16 mouse cellular contexts compared by ENCODE assay signal in the genomic region with DNA sequence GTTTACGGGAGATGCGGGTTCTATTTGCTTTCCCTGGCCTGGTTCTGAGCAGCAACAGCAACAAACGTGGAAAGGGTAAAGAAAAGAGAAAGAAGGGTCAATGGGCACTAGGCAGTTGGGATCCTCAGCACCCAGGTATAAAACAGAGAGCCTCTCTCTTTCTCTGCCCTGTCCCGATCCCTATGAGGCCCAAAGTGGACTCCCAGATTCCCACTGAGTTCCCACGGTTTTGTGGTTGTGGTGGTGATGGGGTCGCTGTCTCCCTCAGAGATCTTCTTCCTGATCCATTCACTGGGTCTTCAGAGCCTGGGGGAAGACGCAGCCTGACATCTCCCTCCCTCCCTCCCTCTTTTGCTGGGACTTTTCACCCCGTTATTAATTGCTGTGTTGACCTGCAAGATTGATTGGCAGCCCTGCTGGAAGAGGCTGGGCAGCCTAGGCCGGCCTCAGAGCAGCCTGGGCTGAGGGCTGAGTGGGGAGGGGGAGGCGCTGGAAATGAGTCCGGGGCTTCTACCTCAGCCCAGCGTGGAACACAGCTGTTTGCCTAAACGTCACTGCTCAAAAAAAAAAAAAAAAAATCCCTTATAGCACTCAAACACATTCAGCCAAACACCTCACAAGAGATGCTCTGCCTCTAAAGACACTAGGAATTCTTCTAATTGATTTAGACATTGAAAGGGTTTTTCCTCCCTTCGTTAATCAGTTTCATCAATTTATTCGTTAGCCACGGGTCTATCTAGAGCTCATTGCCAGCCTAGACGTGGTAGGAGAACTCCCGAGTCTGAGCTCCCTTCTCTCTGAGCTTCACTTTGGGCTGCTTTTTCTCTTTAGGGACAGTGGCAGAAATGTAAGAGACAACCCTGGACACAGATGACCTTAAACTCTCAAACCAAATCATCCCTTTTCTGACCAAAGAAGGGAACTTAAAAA. TPM values are rescaled to one million over a fixed set of nuclear protein-coding genes. Genes with fewer than 3 reads are reported as not detected.
DNase-seq lines count a peak whose midpoint lies in the region; ATAC-seq lines count a peak whose summit lies in the region.
"Had no signal": no experiment of that assay in that cellular context is flagged by ENCODE, and none has a peak within 500 bp of the region (broad histone marks: within the 10 kb centered on the region; RNA-seq: fewer than 3 reads in every experiment).

No protein-coding gene starts in this region.

- H3K4me1 ChIP-seq in liver, embryonic 15.5 days (replicated peaks): no peaks in the 10 kb centered on the region; the same call in 1 of the 2 replicates
- H3K4me1 ChIP-seq in liver, embryonic 11.5 days (replicated peaks; ENCODE audit: control insufficient read depth, insufficient read depth, low read length): peaks cover 2% of the 10 kb centered on the region; the same call in 1 of the 2 replicates
- H3K4me1 ChIP-seq in hindbrain, embryonic 11.5 days (replicated peaks; ENCODE audit: control insufficient read depth, insufficient read depth, low read length): peaks cover 7% of the 10 kb centered on the region; the same call in 1 of the 2 replicates
- peaks cover 53% of the 10 kb centered on the region for H3K4me1 ChIP-seq in kidney, embryonic 15.5 days
- peaks cover 31% of the 10 kb centered on the region for H3K4me1 ChIP-seq in neural tube, embryonic 15.5 days

- H3K36me3 ChIP-seq in liver, embryonic 15.5 days (replicated peaks): no peaks in the 10 kb centered on the region
- H3K36me3 ChIP-seq in liver, embryonic 11.5 days (ENCODE audit: control insufficient read depth, insufficient read depth, low read length): no peaks in the 10 kb centered on the region
- H3K36me3 ChIP-seq in hindbrain, embryonic 11.5 days (ENCODE audit: control insufficient read depth, insufficient read depth, low read length): no peaks in the 10 kb centered on the region
- no peaks in the 10 kb centered on the region for H3K36me3 ChIP-seq in kidney, embryonic 15.5 days
- H3K36me3 ChIP-seq in neural tube, embryonic 15.5 days: no peaks in the 10 kb centered on the region
- H3K36me3 ChIP-seq: lung, embryonic 15.5 days had no signal

- no peak overlapping the region for H3K9ac ChIP-seq in liver, embryonic 15.5 days
- no peak overlapping the region for H3K9ac ChIP-seq in liver, embryonic 11.5 days (ENCODE audit: low read depth, low read length)
- peak overlapping the region; percentile 34; the same call in 1 of the 2 replicates for H3K9ac ChIP-seq in hindbrain, embryonic 11.5 days (ENCODE audit: low read depth, low read length)
- peak overlapping the region; percentile 77 for H3K9ac ChIP-seq in kidney, embryonic 15.5 days
- H3K9ac ChIP-seq in neural tube, embryonic 15.5 days (replicated peaks): peak overlapping the region; percentile 44

- H3K27me3 ChIP-seq in liver, embryonic 15.5 days: peaks cover 100% of the 10 kb centered on the region
- peaks cover 100% of the 10 kb centered on the region for H3K27me3 ChIP-seq in liver, embryonic 11.5 days (replicated peaks; ENCODE audit: control insufficient read depth, insufficient read depth, low read length)
- peaks cover 93% of the 10 kb centered on the region for H3K27me3 ChIP-seq in hindbrain, embryonic 11.5 days (ENCODE audit: control insufficient read depth, insufficient read depth, low read length)
- H3K27me3 ChIP-seq in kidney, embryonic 15.5 days: peaks cover 92% of the 10 kb centered on the region
- H3K27me3 ChIP-seq in neural tube, embryonic 15.5 days (replicated peaks): peaks cover 94% of the 10 kb centered on the region

- no peak overlapping the region for H3K4me3 ChIP-seq in liver, embryonic 15.5 days (replicated peaks)
- H3K4me3 ChIP-seq in liver, embryonic 11.5 days (ENCODE audit: low read depth, low read length): no peak overlapping the region
- H3K4me3 ChIP-seq in hindbrain, embryonic 11.5 days (ENCODE audit: low read depth, low read length): 0 out of 2 replicates have a peak overlapping the region, but pooled peaks have one; percentile 6
- peak overlapping the region; percentile 59 for H3K4me3 ChIP-seq in kidney, embryonic 15.5 days (replicated peaks)
- H3K4me3 ChIP-seq in neural tube, embryonic 15.5 days (replicated peaks): peak overlapping the region; percentile 31
- H3K4me3 ChIP-seq: myocyte had no signal

- WGBS in liver, embryonic 15.5 days (ENCODE audit: insufficient replicate concordance): 5% methylated on average over 18 of the region's 18 CpGs
- WGBS in liver, embryonic 11.5 days: 2% methylated on average over 18 of the region's 18 CpGs
- 2% methylated on average over 18 of the region's 18 CpGs for WGBS in hindbrain, embryonic 11.5 days
- 1% methylated on average over 18 of the region's 18 CpGs for WGBS in kidney, embryonic 15.5 days
- WGBS in neural tube, embryonic 15.5 days: 2% methylated on average over 18 of the region's 18 CpGs

- ATAC-seq in liver, embryonic 15.5 days (ENCODE audit: insufficient read depth): no peak
- ATAC-seq in liver, embryonic 11.5 days (replicated peaks; ENCODE audit: low FRiP score): no peak
- ATAC-seq in hindbrain, embryonic 11.5 days (ENCODE audit: low FRiP score): 0 out of 2 replicates have a peak, but pooled peaks have one; percentile 31
- no peak for ATAC-seq in kidney, embryonic 15.5 days (replicated peaks; ENCODE audit: low FRiP score)
- ATAC-seq in neural tube, embryonic 15.5 days (ENCODE audit: low FRiP score): no peak
- no peak for ATAC-seq in megakaryocyte, adult 5-6 weeks (ENCODE audit: poor library complexity, severe bottlenecking)

- DNase-seq in liver, embryonic 11.5 days (ENCODE audit: low spot score): no peak
- DNase-seq in hindbrain, embryonic 11.5 days (ENCODE audit: low spot score): peak; percentile 61
- DNase-seq in frontal cortex, postnatal 36 days (ENCODE audit: low spot score in 2 of 2): no peak
- DNase-seq: cerebellum, adult 11-12 months; liver; right cerebral cortex, adult 18-20 months had no signal

- H3K27ac ChIP-seq in liver, embryonic 15.5 days (replicated peaks): no peak overlapping the region
- no peak overlapping the region for H3K27ac ChIP-seq in liver, embryonic 11.5 days (ENCODE audit: low read depth, low read length)
- H3K27ac ChIP-seq in hindbrain, embryonic 11.5 days (ENCODE audit: low read depth, low read length): peak overlapping the region; percentile 84
- H3K27ac ChIP-seq in kidney, embryonic 15.5 days: peak overlapping the region; percentile 98
- H3K27ac ChIP-seq in neural tube, embryonic 15.5 days (replicated peaks): peak overlapping the region; percentile 80
- H3K27ac ChIP-seq: lung, embryonic 15.5 days had no signal

- H3K4me2 ChIP-seq in liver, embryonic 15.5 days: 0 out of 2 replicates have a peak overlapping the region, but pooled peaks have one; percentile 55
- no peak overlapping the region for H3K4me2 ChIP-seq in liver, embryonic 11.5 days
- H3K4me2 ChIP-seq in hindbrain, embryonic 11.5 days (replicated peaks; ENCODE audit: low read depth, low read length): peak overlapping the region; percentile 28
- H3K4me2 ChIP-seq in kidney, embryonic 15.5 days: peak overlapping the region; percentile 78
- H3K4me2 ChIP-seq in neural tube, embryonic 15.5 days: peak overlapping the region; percentile 52

- no peaks in the 10 kb centered on the region for H3K9me3 ChIP-seq in liver, embryonic 15.5 days (replicated peaks)
- no peaks in the 10 kb centered on the region for H3K9me3 ChIP-seq in liver, embryonic 11.5 days (ENCODE audit: control insufficient read depth, low read length)
- H3K9me3 ChIP-seq in hindbrain, embryonic 11.5 days (ENCODE audit: control insufficient read depth, low read length): no peaks in the 10 kb centered on the region
- no peaks in the 10 kb centered on the region for H3K9me3 ChIP-seq in kidney, embryonic 15.5 days (replicated peaks)
- H3K9me3 ChIP-seq in neural tube, embryonic 15.5 days (replicated peaks): no peaks in the 10 kb centered on the region
- H3K9me3 ChIP-seq: lung, embryonic 15.5 days; megakaryocyte, embryonic 14.5 days had no signal

RNA-seq across cellular contexts. Expression of a gene that starts 6.5 kb away (rescaled TPM):
- not detected in 2 replicates for polyA plus RNA-seq in liver, embryonic 15.5 days (2015; fragmentation: Nextera tagmentation; extraction: Ambion mirVana)
- not detected in 2 replicates for polyA plus RNA-seq in liver, embryonic 11.5 days (2014; fragmentation: Nextera tagmentation; extraction: Ambion mirVana)
- 9.3 and 11.1 TPM in 2 replicates for polyA plus RNA-seq in hindbrain, embryonic 11.5 days (2014; fragmentation: Nextera tagmentation; extraction: Ambion mirVana)
- 34.6 and 36.9 TPM in 2 replicates for polyA plus RNA-seq in kidney, embryonic 15.5 days (2015; fragmentation: Nextera tagmentation; extraction: Ambion mirVana)
- 16.5 and 20.5 TPM in 2 replicates for polyA plus RNA-seq in neural tube, embryonic 15.5 days (2015; fragmentation: Nextera tagmentation; extraction: Ambion mirVana)
- not detected in 2 replicates for total RNA-seq in megakaryocyte, adult 5-6 weeks (2015)
- total RNA-seq in megakaryocyte, adult 5-6 weeks (2017): not detected in 2 replicates
- total RNA-seq: common myeloid progenitor, adult 5-6 weeks; gastrocnemius, postnatal 4 days had no signal
- polyA plus RNA-seq: heart, embryonic 14.5 days; myocyte had no signal

Comparison
In these comparisons a context has a peak if more than half of its experiments do, and no peak if none do; other contexts are left out.
1. H3K27ac ChIP-seq: peak in hindbrain, embryonic 11.5 days (single experiment), kidney, embryonic 15.5 days (single experiment) and neural tube, embryonic 15.5 days (single experiment); none in liver, embryonic 15.5 days (single experiment) and liver, embryonic 11.5 days (single experiment).
2. H3K4me3 ChIP-seq: peak in hindbrain, embryonic 11.5 days (single experiment), kidney, embryonic 15.5 days (single experiment) and neural tube, embryonic 15.5 days (single experiment); none in liver, embryonic 15.5 days (single experiment) and liver, embryonic 11.5 days (single experiment).
3. H3K9ac ChIP-seq: peak in hindbrain, embryonic 11.5 days (single experiment), kidney, embryonic 15.5 days (single experiment) and neural tube, embryonic 15.5 days (single experiment); none in liver, embryonic 15.5 days (single experiment) and liver, embryonic 11.5 days (single experiment).
4. RNA of a gene that starts 6.5 kb away (polyA plus RNA-seq): 34.6 to 36.9 TPM in kidney, embryonic 15.5 days, 16.5 to 20.5 TPM in neural tube, embryonic 15.5 days and 9.3 to 11.1 TPM in hindbrain, embryonic 11.5 days; not detected in liver, embryonic 11.5 days and not detected in liver, embryonic 15.5 days; every median in the first group is over 10 times any median in the second.